Mouse (Mus musculus) lung, postnatal 0 days (tissue): ENCODE results near the gene Usp50. TPM values are rescaled to one million over a fixed set of nuclear protein-coding genes. Genes with fewer than 3 reads are reported as not detected.

Experiments
- ATAC-seq: fragments of 200-750 bp; cut with Nextera tagmentation; 2 replicates; pipeline ENCODE4 v1.8.0; 2017; ENCODE audit warnings: moderate library complexity
- DNase-seq: peaks from one replicate; pipeline ENCODE4 v3.0.0-alpha.2; 2016; ENCODE audit warnings: low spot score
- H3K27ac ChIP-seq: fragments of 300-500 bp; sonication (generic); 2 replicates; pipeline ENCODE4 v1.5.1; 2014; ENCODE audit warnings: antibody characterized with exemption, mild to moderate bottlenecking, low read length, mixed read lengths
- H3K27me3 ChIP-seq: fragments of 300-500 bp; sonication (generic); replicated peaks from 2 replicates; pipeline ENCODE4 v1.6.1; 2014; ENCODE audit warnings: low read length, mixed read lengths; ENCODE audit not compliant: insufficient read depth
- H3K36me3 ChIP-seq: fragments of 300-500 bp; sonication (generic); 2 replicates; pipeline ENCODE4 v1.6.1; 2014; ENCODE audit warnings: low read length, mixed read lengths; ENCODE audit not compliant: insufficient read depth
- H3K4me1 ChIP-seq: fragments of 300-500 bp; sonication (generic); 2 replicates; pipeline ENCODE4 v1.6.1; 2014; ENCODE audit warnings: antibody characterized with exemption, low read depth, low read length, mixed read lengths; ENCODE audit not compliant: insufficient read depth
- H3K4me2 ChIP-seq: fragments of 300-500 bp; sonication (generic); replicated peaks from 2 replicates; pipeline ENCODE4 v1.6.1; 2014; ENCODE audit warnings: low read depth, mild to moderate bottlenecking, low read length, moderate library complexity, mixed read lengths
- H3K4me3 ChIP-seq: fragments of 300-500 bp; sonication (generic); 2 replicates; pipeline ENCODE4 v1.5.1; 2014; ENCODE audit warnings: low read depth, low read length
- H3K9ac ChIP-seq: fragments of 300-500 bp; sonication (generic); replicated peaks from 2 replicates; pipeline ENCODE4 v1.6.1; 2014; ENCODE audit warnings: low read depth, mild to moderate bottlenecking
- H3K9me3 ChIP-seq: fragments of 300-500 bp; sonication (generic); 2 replicates; pipeline ENCODE4 v1.6.1; 2016; ENCODE audit warnings: low read length, mixed read lengths
- CTCF ChIP-seq: IDR thresholded peaks from 2 replicates; pipeline ENCODE4 v1.5.1; 2016; ENCODE audit warnings: antibody characterized with exemption, mild to moderate bottlenecking
- EP300 ChIP-seq: IDR thresholded peaks from 2 replicates; pipeline ENCODE4 v1.6.1; 2016; ENCODE audit warnings: antibody characterized with exemption, mild to moderate bottlenecking, control low read depth
- WGBS: fragments of 180-500 bp; shearing (Covaris S2); extraction: QIAGEN DNeasy Blood & Tissue Kit; methylation state at CpG from one replicate; pipeline ENCODE4 v1.1.7; 2014; 5-methylcytosine and 5-hydroxymethylcytosine counted together
- polyA plus RNA-seq: library from polyadenylated mRNA; unstranded; fragments of >200 nt; fragmentation: Nextera tagmentation; extraction: Ambion mirVana; gene quantifications from 2 replicates; pipeline ENCODE4 v1.2.1, GENCODE M21; 2015

Usp50 gene
- polyA plus RNA-seq: 1.6 and 2.0 TPM in 2 replicates

DNA sequence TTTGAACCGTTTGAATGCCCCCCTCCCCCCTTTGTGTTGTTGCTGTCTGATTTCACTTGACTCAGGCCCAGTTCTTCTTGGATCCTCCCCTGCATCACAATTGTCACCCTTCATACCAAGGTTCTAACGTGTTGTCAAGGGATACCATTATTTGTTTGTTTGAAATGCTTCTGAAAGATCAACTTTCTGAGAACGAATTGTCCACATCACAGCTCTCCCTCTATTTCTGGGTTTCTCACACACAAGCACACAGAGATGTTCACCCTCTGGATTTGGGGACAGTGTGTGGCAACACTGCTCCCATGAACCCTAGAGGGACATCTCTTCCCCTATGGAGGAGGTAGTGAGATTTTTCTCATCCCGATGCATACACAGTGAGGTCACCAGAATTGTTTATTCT, at the start of gene Usp50:
TSS of gene Usp50 (minus strand) at position 101 of the 400 bp plus-strand sequence.
- Histone ChIP-seq H3K27ac (no peak within 1 kb of the TSS), H3K36me3 (no peaks in the 10 kb centered on the region), H3K27me3 (no peaks in the 10 kb centered on the region), H3K9me3 (no peaks in the 10 kb centered on the region), H3K4me2 (no peak within 1 kb of the TSS), H3K4me3 (no peak within 1 kb of the TSS), H3K9ac (no peak within 1 kb of the TSS), H3K4me1 (no peaks in the 10 kb centered on the region)
- DNase-seq (no peak), ATAC-seq (no peak)
- 66% methylated on average over 4 of the region's 4 CpGs for WGBS
- TF ChIP-seq EP300 (no peak), CTCF (no peak)

DNA sequence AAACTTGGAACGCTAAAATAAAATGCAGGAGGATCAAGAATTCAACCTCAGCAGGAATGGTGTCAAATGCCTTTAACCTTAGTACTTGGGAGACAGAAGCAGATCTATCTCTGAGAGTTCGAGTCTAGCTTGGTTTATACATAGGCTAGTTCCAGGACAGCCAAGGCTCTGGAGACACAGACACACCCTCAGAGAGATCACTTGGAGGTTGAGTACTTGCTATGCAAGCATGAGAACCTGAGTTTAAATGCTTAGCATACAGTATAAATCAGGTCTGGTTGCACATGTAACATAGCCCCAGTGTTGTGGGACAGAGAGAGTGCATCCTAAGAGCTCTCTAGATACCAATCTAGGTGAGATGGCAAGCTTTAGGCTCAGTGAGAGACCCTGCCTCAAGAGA, 34.1 kb upstream of the Usp50 start:
- H3K27me3 ChIP-seq: no peaks in the 10 kb centered on the region
- TF ChIP-seq EP300 (no peak), CTCF (no peak)
- DNase-seq: no peak
- H3K4me1 ChIP-seq: no peaks in the 10 kb centered on the region
- no peaks in the 10 kb centered on the region for H3K9me3 ChIP-seq
- H3K36me3 ChIP-seq: peaks cover 18% of the 10 kb centered on the region; the same call in 1 of the 2 replicates
- 73% methylated on average over 2 of the region's 2 CpGs for WGBS
- no peak overlapping the region for H3K9ac ChIP-seq
- H3K4me3 ChIP-seq: no peak overlapping the region
- no peak overlapping the region for H3K4me2 ChIP-seq
- ATAC-seq: no peak
- no peak overlapping the region for H3K27ac ChIP-seq

DNA sequence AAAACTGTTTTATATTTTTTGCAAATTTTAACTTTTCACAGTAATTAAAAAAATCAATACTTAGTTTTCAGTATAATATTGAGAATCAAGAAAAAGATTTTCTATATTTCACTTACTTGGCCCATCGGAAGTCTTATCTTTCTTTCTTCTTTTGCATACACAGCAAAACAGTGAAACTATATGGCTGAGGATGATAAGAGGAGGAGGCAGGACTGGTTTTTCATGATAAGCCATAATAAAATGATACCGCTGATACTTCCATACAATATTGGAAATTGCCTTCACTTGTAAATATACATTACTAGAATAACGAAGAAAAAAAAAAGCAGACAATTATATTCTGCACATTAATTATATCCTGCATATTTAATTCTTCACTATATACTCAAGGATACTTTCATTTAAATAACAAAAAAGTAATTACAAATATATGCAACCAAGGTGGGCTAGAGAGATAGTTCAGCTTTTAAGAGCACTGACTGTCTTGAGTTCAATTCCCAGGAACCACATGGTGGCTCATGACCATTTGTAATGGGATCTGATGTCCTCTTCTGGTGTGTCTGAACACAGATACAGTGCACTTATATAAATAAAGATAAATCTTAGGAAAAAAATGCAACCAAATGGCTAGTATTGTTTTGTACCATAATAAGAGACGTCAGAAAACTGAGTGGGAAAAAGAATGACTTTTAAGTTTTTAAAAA, 33.5 kb upstream of the Usp50 start:
- no peak for TF ChIP-seq EP300
- TF ChIP-seq CTCF: no peak
- H3K27me3 ChIP-seq: no peaks in the 10 kb centered on the region
- no peak for DNase-seq
- H3K4me3 ChIP-seq: no peak overlapping the region
- no peaks in the 10 kb centered on the region for H3K9me3 ChIP-seq
- ATAC-seq: no peak
- no peaks in the 10 kb centered on the region for H3K4me1 ChIP-seq
- H3K9ac ChIP-seq: no peak overlapping the region
- H3K36me3 ChIP-seq: peaks cover 21% of the 10 kb centered on the region; the same call in 1 of the 2 replicates
- H3K27ac ChIP-seq: no peak overlapping the region
- 89% methylated on average over 4 of the region's 4 CpGs for whole genome bisulfite sequencing
- no peak overlapping the region for H3K4me2 ChIP-seq

DNA sequence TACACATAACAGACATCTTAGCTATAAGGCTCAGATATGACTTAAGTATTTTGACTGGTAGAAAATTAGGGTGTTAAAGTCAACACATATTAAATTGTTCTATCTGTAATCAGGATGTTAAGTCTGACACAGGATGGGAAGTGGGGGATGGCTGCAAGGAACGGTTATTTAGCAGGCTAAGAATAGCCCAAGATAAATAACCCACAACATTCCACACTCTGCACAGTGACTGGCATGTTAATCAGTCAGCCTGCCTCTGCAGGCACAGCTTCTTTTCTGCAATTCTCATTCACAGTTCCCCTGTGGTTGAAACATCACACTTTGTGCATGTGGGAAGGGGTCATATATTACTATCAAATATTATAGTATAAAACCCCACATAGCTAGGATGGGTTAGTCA, 32.6 kb upstream of the Usp50 start:
- Histone ChIP-seq H3K4me2 (no peak overlapping the region), H3K27ac (no peak overlapping the region), H3K9ac (no peak overlapping the region), H3K36me3 (peaks cover 26% of the 10 kb centered on the region), H3K4me1 (no peaks in the 10 kb centered on the region), H3K27me3 (no peaks in the 10 kb centered on the region), H3K9me3 (no peaks in the 10 kb centered on the region), H3K4me3 (no peak overlapping the region)
- 19% methylated on average over 1 of the region's 1 CpGs for WGBS
- ATAC-seq (no peak), DNase-seq (no peak)
- TF ChIP-seq EP300 (no peak), CTCF (no peak)

DNA sequence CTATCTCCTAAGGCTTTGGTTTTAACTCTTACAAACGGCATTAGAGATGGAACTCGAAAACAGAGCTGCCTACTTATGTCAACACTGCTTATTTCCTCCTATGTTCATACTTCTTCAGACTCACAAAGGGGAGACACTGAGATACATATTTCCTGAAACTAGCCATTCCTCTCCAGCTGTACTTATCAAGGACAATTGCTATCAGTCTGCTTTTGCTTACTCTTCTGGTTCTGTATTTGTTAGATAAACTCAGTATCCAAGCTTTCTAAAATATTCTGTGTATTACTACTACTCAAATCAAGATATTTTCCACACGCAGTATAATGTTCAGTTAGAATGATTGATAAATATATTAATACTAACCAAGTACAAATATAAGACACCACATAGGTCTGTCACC, 18.7 kb upstream of the Usp50 start:
- Histone ChIP-seq H3K4me1 (no peaks in the 10 kb centered on the region), H3K9me3 (no peaks in the 10 kb centered on the region), H3K4me3 (no peak overlapping the region), H3K27me3 (no peaks in the 10 kb centered on the region), H3K9ac (no peak overlapping the region), H3K27ac (no peak overlapping the region), H3K36me3 (peaks cover 15% of the 10 kb centered on the region), H3K4me2 (no peak overlapping the region)
- DNase-seq (no peak), ATAC-seq (no peak)
- TF ChIP-seq EP300 (no peak), CTCF (no peak)
- WGBS: 92% methylated on average over 3 of the region's 3 CpGs

DNA sequence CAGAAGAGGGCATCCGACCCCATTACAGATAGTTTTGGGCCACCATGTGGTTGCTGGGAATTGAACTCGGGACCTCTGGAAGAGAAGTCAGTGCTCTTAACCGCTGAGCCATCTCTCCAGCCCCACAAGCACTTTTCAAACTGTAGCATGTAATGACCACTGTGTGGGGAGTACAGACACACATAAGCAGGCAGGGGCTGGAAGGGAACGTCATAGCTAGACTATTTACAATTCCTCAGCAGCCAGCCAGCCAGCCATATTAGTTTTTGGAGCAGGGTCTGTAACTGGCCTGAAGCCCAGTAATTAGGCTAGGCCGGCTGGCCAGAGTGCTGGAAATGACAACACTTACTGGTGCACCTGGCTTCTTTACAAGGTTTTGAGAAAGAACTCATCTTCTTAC, 15.2 kb upstream of the Usp50 start:
- WGBS: 74% methylated on average over 5 of the region's 5 CpGs
- ATAC-seq: no peak
- no peak overlapping the region for H3K27ac ChIP-seq
- H3K4me2 ChIP-seq: no peak overlapping the region
- H3K9ac ChIP-seq: no peak overlapping the region
- no peaks in the 10 kb centered on the region for H3K27me3 ChIP-seq
- no peaks in the 10 kb centered on the region for H3K9me3 ChIP-seq
- TF ChIP-seq EP300 (no peak), CTCF (no peak)
- H3K4me1 ChIP-seq: no peaks in the 10 kb centered on the region
- peaks cover 19% of the 10 kb centered on the region for H3K36me3 ChIP-seq
- H3K4me3 ChIP-seq: no peak overlapping the region
- DNase-seq: no peak

DNA sequence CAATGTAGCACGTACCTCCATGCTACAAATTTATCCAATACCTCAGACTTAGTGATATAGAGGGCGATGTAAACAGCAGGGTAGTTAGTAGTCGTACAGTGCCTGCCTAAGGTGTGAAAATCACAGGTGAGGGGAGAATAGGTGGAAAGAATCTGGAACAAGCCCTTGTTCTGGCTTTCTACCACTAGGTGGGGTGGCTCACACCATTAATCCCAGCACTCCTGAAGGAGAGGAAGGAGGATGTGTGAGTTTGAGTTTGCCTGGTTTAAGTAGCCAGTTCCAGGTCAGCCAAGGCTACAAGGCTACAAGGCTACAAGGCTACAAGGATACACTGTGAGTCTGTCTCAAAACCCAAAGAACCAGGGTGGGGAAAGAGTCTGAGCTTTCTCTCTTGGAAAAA, 12.4 kb upstream of the Usp50 start:
- no peak overlapping the region for H3K4me2 ChIP-seq
- WGBS: 80% methylated on average over 3 of the region's 3 CpGs

More for the DNA sequence above, 12.4 kb upstream of the Usp50 start:
- no peak for ATAC-seq
- H3K27ac ChIP-seq: no peak overlapping the region
- H3K36me3 ChIP-seq: peaks cover 17% of the 10 kb centered on the region
- H3K9me3 ChIP-seq: no peaks in the 10 kb centered on the region
- peak; percentile 22 for DNase-seq
- H3K4me1 ChIP-seq: no peaks in the 10 kb centered on the region
- H3K27me3 ChIP-seq: no peaks in the 10 kb centered on the region
- TF ChIP-seq CTCF (peak; percentile 62), EP300 (no peak)
- H3K9ac ChIP-seq: no peak overlapping the region
- H3K4me3 ChIP-seq: no peak overlapping the region
